Mouse (Mus musculus) lung, adult 2 months (tissue): Measurements from ENCODE around the gene Brwd1. TPM values are rescaled to one million over a fixed set of nuclear protein-coding genes. Genes with fewer than 3 reads are reported as not detected.
"Not testable (repeated sequence)": the region's sequence is repeated elsewhere in the genome, so short reads cannot be mapped to it uniquely, and the experiment has no call there.

ENCODE experiments used
- DNase-seq: peaks from one replicate; pipeline ENCODE4 v3.0.0; 2022
- H3K4me1 ChIP-seq: fragments of 200-500 bp; 2 replicates; pipeline ENCODE4 v1.6.1; 2011; ENCODE audit warnings: low read length; ENCODE audit not compliant: control insufficient read depth, insufficient read depth
- H3K4me3 ChIP-seq: fragments of 200-500 bp; replicated peaks from 2 replicates; pipeline ENCODE3; 2011; ENCODE audit warnings: low read depth, mild to moderate bottlenecking, control low read depth, low read length; ENCODE audit errors: extremely low read depth
- CTCF ChIP-seq: fragments of 200-500 bp; IDR thresholded peaks from 2 replicates; pipeline ENCODE4 v1.5.1; 2011; ENCODE audit warnings: mild to moderate bottlenecking, low read length, control low read depth; ENCODE audit not compliant: insufficient read depth
- POLR2A ChIP-seq: fragments of 200-500 bp; IDR thresholded peaks from 2 replicates; pipeline ENCODE4 v1.6.1; 2011; ENCODE audit warnings: low read depth, mild to moderate bottlenecking, control low read depth, low read length, borderline replicate concordance; ENCODE audit errors: extremely low read depth
- WGBS: fragments of 180-500 bp; shearing (Covaris S2); methylation state at CpG from one replicate; pipeline ENCODE4 v1.1.7; 2018; 5-methylcytosine and 5-hydroxymethylcytosine counted together
- polyA plus RNA-seq: library from polyadenylated mRNA; depleted of rRNA; stranded (reverse); fragments of >200 nt; gene quantifications from 2 replicates; pipeline ENCODE4 v1.2.3, GENCODE M21; 2012

Brwd1 gene
- polyA plus RNA-seq, 1 experiment: 27.4 TPM

DNA sequence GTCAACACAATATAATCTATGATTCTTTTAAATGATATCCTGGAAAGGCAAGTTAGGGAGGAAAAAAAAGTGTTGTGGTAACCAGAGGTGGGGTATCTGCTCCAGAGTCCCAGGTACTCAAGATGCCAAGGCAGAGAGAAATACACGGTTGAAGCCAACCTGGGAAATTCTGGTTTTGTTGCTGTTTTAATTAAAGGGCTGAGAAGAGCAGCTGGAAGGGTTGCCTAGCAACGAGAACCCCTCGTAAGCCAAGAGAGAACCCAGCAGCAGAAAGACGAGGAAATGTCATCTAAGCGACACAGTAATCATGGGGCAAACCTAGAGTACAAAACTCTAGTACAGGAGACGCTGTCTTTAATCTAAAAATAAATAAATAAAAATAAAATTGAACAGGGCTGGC lies 42.8 kb downstream of the Brwd1 start:
- WGBS: 78% methylated on average over 6 of the region's 6 CpGs
- no peak for TF ChIP-seq CTCF
- TF ChIP-seq POLR2A: no peak
- H3K4me1 ChIP-seq: no peaks in the 10 kb centered on the region
- no peak overlapping the region for H3K4me3 ChIP-seq
- no peak for DNase-seq

GRCm38 (mm10) chr16:96034473-96034872 lies 47.9 kb downstream of the Brwd1 start:
- WGBS: 90% methylated on average over 6 of the region's 6 CpGs
- no peak for DNase-seq
- Histone ChIP-seq H3K4me3 (no peak overlapping the region), H3K4me1 (no peaks in the 10 kb centered on the region)
- TF ChIP-seq POLR2A (no peak), CTCF (no peak)

GRCm38 (mm10) chr16:96032368-96033043 lies 49.8 kb downstream of the Brwd1 start:
- no peak for DNase-seq
- TF ChIP-seq CTCF (no peak), POLR2A (no peak)
- 86% methylated on average over 13 of the region's 13 CpGs for WGBS
- no peaks in the 10 kb centered on the region for H3K4me1 ChIP-seq
- no peak overlapping the region for H3K4me3 ChIP-seq

GRCm38 (mm10) chr16:96030476-96031102 lies 51.7 kb downstream of the Brwd1 start:
- no peak for DNase-seq
- TF ChIP-seq POLR2A: no peak
- TF ChIP-seq CTCF: peak; percentile 30; the same call in 1 of the 2 replicates
- 80% methylated on average over 2 of the region's 2 CpGs for WGBS
- Histone ChIP-seq H3K4me3 (no peak overlapping the region), H3K4me1 (no peaks in the 10 kb centered on the region)

DNA sequence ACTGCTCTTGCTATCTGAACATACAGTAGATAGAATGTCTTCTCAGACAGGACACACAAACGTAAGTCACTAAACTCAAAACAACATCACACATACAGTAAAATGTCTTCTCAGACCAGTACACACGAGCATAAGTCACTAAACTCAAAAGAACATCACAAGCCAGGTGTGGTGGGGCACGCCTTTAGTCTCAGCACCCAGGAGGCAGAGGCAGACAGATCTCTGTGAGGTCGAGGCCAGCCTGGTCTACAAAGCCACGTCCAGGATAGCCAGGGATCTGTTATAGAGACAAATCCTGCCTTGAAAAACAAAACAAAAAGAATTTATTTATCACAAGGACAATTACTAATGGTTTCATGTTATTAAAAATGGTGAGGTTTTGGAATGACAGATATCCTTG lies 56.1 kb downstream of the Brwd1 start:
- TF ChIP-seq POLR2A (no peak), CTCF (no peak)
- WGBS: 92% methylated on average over 5 of the region's 5 CpGs
- DNase-seq: no peak
- Histone ChIP-seq H3K4me1 (no peaks in the 10 kb centered on the region), H3K4me3 (no peak overlapping the region)

- WGBS: 76% methylated on average over 3 of the region's 3 CpGs
- Histone ChIP-seq H3K4me3 (no peak overlapping the region), H3K4me1 (no peaks in the 10 kb centered on the region)
- DNase-seq: no peak
- no peak for TF ChIP-seq CTCF
- TF ChIP-seq POLR2A: no peak
Observed at GRCm38 (mm10) chr16:96025244-96025643, 57.1 kb downstream of the Brwd1 start.

DNA sequence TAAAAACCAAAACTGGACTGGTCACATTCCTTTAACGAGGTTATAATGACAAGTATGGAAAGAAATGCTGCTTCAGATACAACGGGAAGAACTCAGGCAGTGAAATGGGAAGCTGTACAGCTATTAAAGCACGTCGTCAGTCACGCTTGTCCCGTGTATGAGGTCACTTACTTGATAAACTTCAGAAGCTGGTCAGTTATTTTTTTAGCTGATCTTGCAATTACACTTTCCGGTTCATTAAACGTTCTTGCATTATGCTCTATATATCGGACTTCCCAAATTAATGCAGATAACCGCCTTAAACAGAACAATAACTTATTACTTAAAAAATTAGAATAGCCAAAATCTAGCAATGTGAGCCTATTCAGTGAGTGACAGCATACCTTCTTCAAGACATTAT lies 61.3 kb downstream of the Brwd1 start:
- no peak for TF ChIP-seq POLR2A
- TF ChIP-seq CTCF: no peak
- DNase-seq: no peak
- Histone ChIP-seq H3K4me3 (no peak overlapping the region), H3K4me1 (no peaks in the 10 kb centered on the region)
- WGBS: 85% methylated on average over 10 of the region's 10 CpGs

DNA sequence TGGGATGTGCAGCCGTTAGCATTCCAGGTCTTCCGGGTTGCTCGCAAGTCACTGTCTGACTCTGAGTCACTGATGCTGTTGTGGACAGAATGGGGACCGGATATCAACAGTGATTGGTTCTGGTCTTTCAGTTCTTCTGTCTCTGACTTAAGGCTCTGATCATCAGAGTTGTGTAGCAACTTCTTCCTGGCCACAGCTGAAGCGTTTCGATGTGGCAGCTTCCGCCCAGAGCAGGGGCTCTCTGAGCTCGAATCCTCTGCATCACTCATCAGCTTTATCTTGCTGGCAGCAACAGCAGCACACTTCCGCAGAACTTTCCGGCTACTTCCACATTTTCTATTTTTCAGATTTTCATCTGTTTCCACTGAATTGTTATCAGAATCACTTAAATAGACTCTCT lies 73.2 kb downstream of the Brwd1 start:
- not testable (repeated sequence) for DNase-seq, H3K4me3 ChIP-seq, H3K4me1 ChIP-seq
- WGBS: no CpG with 5 or more reads among the region's 10 CpGs

DNA sequence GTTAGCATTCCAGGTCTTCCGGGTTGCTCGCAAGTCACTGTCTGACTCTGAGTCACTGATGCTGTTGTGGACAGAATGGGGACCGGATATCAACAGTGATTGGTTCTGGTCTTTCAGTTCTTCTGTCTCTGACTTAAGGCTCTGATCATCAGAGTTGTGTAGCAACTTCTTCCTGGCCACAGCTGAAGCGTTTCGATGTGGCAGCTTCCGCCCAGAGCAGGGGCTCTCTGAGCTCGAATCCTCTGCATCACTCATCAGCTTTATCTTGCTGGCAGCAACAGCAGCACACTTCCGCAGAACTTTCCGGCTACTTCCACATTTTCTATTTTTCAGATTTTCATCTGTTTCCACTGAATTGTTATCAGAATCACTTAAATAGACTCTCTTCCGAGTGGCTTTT lies 78.0 kb downstream of the Brwd1 start:
- H3K4me3 ChIP-seq, H3K4me1 ChIP-seq, DNase-seq: not testable (repeated sequence)
- WGBS: no CpG with 5 or more reads among the region's 10 CpGs

- TF ChIP-seq POLR2A: no peak
- TF ChIP-seq CTCF: no peak
- no peak overlapping the region for H3K4me3 ChIP-seq
- 61% methylated on average over 5 of the region's 5 CpGs for WGBS
- no peaks in the 10 kb centered on the region for H3K4me1 ChIP-seq
- DNase-seq: no peak
Observed at GRCm38 (mm10) chr16:95999291-95999690, 83.0 kb downstream of the Brwd1 start.
